Mouse (Mus musculus): Measurements from ENCODE around the gene Mcu. TPM values are rescaled to one million over a fixed set of nuclear protein-coding genes. Genes with fewer than 3 reads are reported as not detected.
A peak's percentile ranks its signal among the peaks of the same experiment; 100 is the strongest.

The Mcu gene
- polyA plus RNA-seq, 1 experiment: 48.8 TPM

- peak within 1 kb of the TSS; percentile 82 for H3K4me3 ChIP-seq (ENCODE audit: insufficient read depth, low read length)
- H3K27ac ChIP-seq (ENCODE audit: insufficient read depth, low read length): peak within 1 kb of the TSS; percentile 15; the same call in 1 of the 2 replicates
- peaks cover 3% of the 10 kb centered on the region for H3K4me1 ChIP-seq (ENCODE audit: control insufficient read depth, insufficient read depth, low read length)
- TF ChIP-seq POLR2A (IDR thresholded peaks at IDR 0.05; ENCODE audit: low read depth, low read length) (no peak), CTCF (IDR thresholded peaks at IDR 0.05; ENCODE audit: borderline replicate concordance, insufficient read depth, low read length) (no peak)
Measured at GRCm38 (mm10) chr10:59615981-59616520, 441 bp downstream of the Mcu start, which contains the start of gene Gm10322. Gene Gm10322 (plus strand): TSS chr10:59616063.

GRCm38 (mm10) chr10:59615411-59615810 is 1.1 kb downstream of the Mcu start:
- H3K27ac ChIP-seq (ENCODE audit: insufficient read depth, low read length): no peak overlapping the region
- peak overlapping the region; percentile 82 for H3K4me3 ChIP-seq (ENCODE audit: insufficient read depth, low read length)
- TF ChIP-seq CTCF (IDR thresholded peaks at IDR 0.05; ENCODE audit: borderline replicate concordance, insufficient read depth, low read length) (no peak), POLR2A (IDR thresholded peaks at IDR 0.05; ENCODE audit: low read depth, low read length) (no peak)

GRCm38 (mm10) chr10:59614141-59614540 is 2.4 kb downstream of the Mcu start:
- Histone ChIP-seq H3K4me3 (ENCODE audit: insufficient read depth, low read length) (no peak overlapping the region; the same call in 1 of the 2 replicates), H3K27ac (ENCODE audit: insufficient read depth, low read length) (no peak overlapping the region), H3K4me1 (ENCODE audit: control insufficient read depth, insufficient read depth, low read length) (peaks cover 3% of the 10 kb centered on the region)
- TF ChIP-seq POLR2A (IDR thresholded peaks at IDR 0.05; ENCODE audit: low read depth, low read length): no peak
- TF ChIP-seq CTCF (IDR thresholded peaks at IDR 0.05; ENCODE audit: borderline replicate concordance, insufficient read depth, low read length): no peak

More at GRCm38 (mm10) chr10:59615411-59615810, 1.1 kb downstream of the Mcu start:
- peaks cover 3% of the 10 kb centered on the region for H3K4me1 ChIP-seq (ENCODE audit: control insufficient read depth, insufficient read depth, low read length)

GRCm38 (mm10) chr10:59613276-59613675 is 3.2 kb downstream of the Mcu start:
- H3K27ac ChIP-seq (ENCODE audit: insufficient read depth, low read length): no peak overlapping the region
- TF ChIP-seq POLR2A (IDR thresholded peaks at IDR 0.05; ENCODE audit: low read depth, low read length) (no peak), CTCF (IDR thresholded peaks at IDR 0.05; ENCODE audit: borderline replicate concordance, insufficient read depth, low read length) (no peak)

GRCm38 (mm10) chr10:59604879-59605464 is 11.5 kb downstream of the Mcu start:
- Histone ChIP-seq H3K27ac (ENCODE audit: insufficient read depth, low read length) (no peak overlapping the region), H3K4me3 (ENCODE audit: insufficient read depth, low read length) (no peak overlapping the region), H3K4me1 (ENCODE audit: control insufficient read depth, insufficient read depth, low read length) (no peaks in the 10 kb centered on the region)
- TF ChIP-seq CTCF (IDR thresholded peaks at IDR 0.05; ENCODE audit: borderline replicate concordance, insufficient read depth, low read length) (no peak), POLR2A (IDR thresholded peaks at IDR 0.05; ENCODE audit: low read depth, low read length) (no peak)

More at GRCm38 (mm10) chr10:59613276-59613675, 3.2 kb downstream of the Mcu start:
- Histone ChIP-seq H3K4me3 (ENCODE audit: insufficient read depth, low read length) (no peak overlapping the region), H3K4me1 (ENCODE audit: control insufficient read depth, insufficient read depth, low read length) (peaks cover 3% of the 10 kb centered on the region)

- H3K4me3 ChIP-seq (ENCODE audit: insufficient read depth, low read length): no peak overlapping the region
Measured at GRCm38 (mm10) chr10:59603843-59604242, 12.6 kb downstream of the Mcu start.

GRCm38 (mm10) chr10:59602891-59603290 is 13.6 kb downstream of the Mcu start:
- TF ChIP-seq CTCF (IDR thresholded peaks at IDR 0.05; ENCODE audit: borderline replicate concordance, insufficient read depth, low read length) (no peak), POLR2A (IDR thresholded peaks at IDR 0.05; ENCODE audit: low read depth, low read length) (no peak)
- Histone ChIP-seq H3K4me1 (ENCODE audit: control insufficient read depth, insufficient read depth, low read length) (no peaks in the 10 kb centered on the region), H3K4me3 (ENCODE audit: insufficient read depth, low read length) (no peak overlapping the region), H3K27ac (ENCODE audit: insufficient read depth, low read length) (no peak overlapping the region)

More at GRCm38 (mm10) chr10:59603843-59604242, 12.6 kb downstream of the Mcu start:
- Histone ChIP-seq H3K27ac (ENCODE audit: insufficient read depth, low read length) (no peak overlapping the region), H3K4me1 (ENCODE audit: control insufficient read depth, insufficient read depth, low read length) (no peaks in the 10 kb centered on the region)
- TF ChIP-seq CTCF (IDR thresholded peaks at IDR 0.05; ENCODE audit: borderline replicate concordance, insufficient read depth, low read length): no peak
- no peak for TF ChIP-seq POLR2A (IDR thresholded peaks at IDR 0.05; ENCODE audit: low read depth, low read length)

- H3K4me3 ChIP-seq (ENCODE audit: insufficient read depth, low read length): no peak overlapping the region
Measured at GRCm38 (mm10) chr10:59602043-59602442, 14.4 kb downstream of the Mcu start.

GRCm38 (mm10) chr10:59600516-59600915 is 16.0 kb downstream of the Mcu start:
- TF ChIP-seq CTCF (IDR thresholded peaks at IDR 0.05; ENCODE audit: borderline replicate concordance, insufficient read depth, low read length) (no peak), POLR2A (IDR thresholded peaks at IDR 0.05; ENCODE audit: low read depth, low read length) (no peak)
- no peaks in the 10 kb centered on the region for H3K4me1 ChIP-seq (ENCODE audit: control insufficient read depth, insufficient read depth, low read length)
- H3K27ac ChIP-seq (ENCODE audit: insufficient read depth, low read length): no peak overlapping the region
- no peak overlapping the region for H3K4me3 ChIP-seq (ENCODE audit: insufficient read depth, low read length)

More at GRCm38 (mm10) chr10:59602043-59602442, 14.4 kb downstream of the Mcu start:
- Histone ChIP-seq H3K27ac (ENCODE audit: insufficient read depth, low read length) (no peak overlapping the region), H3K4me1 (ENCODE audit: control insufficient read depth, insufficient read depth, low read length) (no peaks in the 10 kb centered on the region)
- no peak for TF ChIP-seq CTCF (IDR thresholded peaks at IDR 0.05; ENCODE audit: borderline replicate concordance, insufficient read depth, low read length)

GRCm38 (mm10) chr10:59593826-59594570 is 22.5 kb downstream of the Mcu start:
- no peak for TF ChIP-seq POLR2A (IDR thresholded peaks at IDR 0.05; ENCODE audit: low read depth, low read length)
- TF ChIP-seq CTCF (IDR thresholded peaks at IDR 0.05; ENCODE audit: borderline replicate concordance, insufficient read depth, low read length): no peak
- no peak overlapping the region for H3K27ac ChIP-seq (ENCODE audit: insufficient read depth, low read length)
- no peaks in the 10 kb centered on the region for H3K4me1 ChIP-seq (ENCODE audit: control insufficient read depth, insufficient read depth, low read length)
- no peak overlapping the region for H3K4me3 ChIP-seq (ENCODE audit: insufficient read depth, low read length)
